Mouse (Mus musculus): ENCODE results near the gene Phc2.

GRCm38 (mm10) chr4:128645896-128646295 lies 8.6 kb upstream of the Phc2 start:
- TF ChIP-seq GATA1 (IDR thresholded peaks at IDR 0.05; ENCODE audit: borderline replicate concordance, low read length) (no peak), FLI1 (IDR thresholded peaks at IDR 0.05; ENCODE audit: low read length) (no peak)

All from megakaryocyte, embryonic 14.5 days (primary cell).